Mouse (Mus musculus) kidney, adult 2 months (tissue): ENCODE data around the gene Med26.

Experiments used
- CTCF ChIP-seq: fragments of 200-500 bp; conservative IDR thresholded peaks from 2 replicates; pipeline ENCODE4 v1.5.1; 2011; ENCODE audit warnings: low read depth, mild to moderate bottlenecking, control low read depth, low read length, moderate library complexity, mixed read lengths; ENCODE audit not compliant: insufficient read depth, insufficient read length
- POLR2A ChIP-seq: fragments of 200-500 bp; IDR thresholded peaks from one replicate; pipeline ENCODE4 v1.6.1; 2011; ENCODE audit warnings: low read depth, low read length, control low read depth

- no peak for TF ChIP-seq CTCF
- no peak for TF ChIP-seq POLR2A
Measured at GRCm38 (mm10) chr8:72469984-72470383, 78.1 kb downstream of the Med26 start.
